Mouse (Mus musculus) gastrocnemius, postnatal 4 days (tissue): ENCODE data around the gene 3830417A13Rik. TPM values are rescaled to one million over a fixed set of nuclear protein-coding genes. Genes with fewer than 3 reads are reported as not detected.

Experiments
- DNase-seq, 2 experiments: peaks; one replicate each; pipeline ENCODE4 v3.0.0; 2021 to 2022; ENCODE audit warnings: low spot score in 2 of 2, mixed read lengths in 2 of 2
- long read RNA-seq, 2 experiments: library from polyadenylated mRNA; stranded (forward); transcript quantifications; one replicate each; pipeline ENCODE4 v2.0.0; 2021
- total RNA-seq, 2 experiments: library from RNA; stranded (reverse); gene quantifications; 2 replicates each; pipeline ENCODE4 v1.2.3; 2021

3830417A13Rik gene
- total RNA-seq, result not detected
- long read RNA-seq, experiment 1, result 0 reads
- long read RNA-seq, experiment 2, result 0 reads

- no peak for DNase-seq
Measured at GRCm38 (mm10) chrX:64173248-64173647, at the start of gene 3830417A13Rik. 3830417A13Rik (plus strand) TSS chrX:64173548.

- no peak for DNase-seq
Measured at GRCm38 (mm10) chrX:64152098-64152497, 21.2 kb upstream of the 3830417A13Rik start, which contains the start of gene Gm6760. Gm6760 (minus strand) TSS chrX:64152198.

- DNase-seq, result no peak
Measured at GRCm38 (mm10) chrX:64181246-64181645, 7.9 kb downstream of the 3830417A13Rik start.

Other genes starting within 250 kb of the 3830417A13Rik start
- not detected for gene Gm6760, start 21.4 kb upstream of the 3830417A13Rik start, total RNA-seq
- gene Slitrk4, start 103.4 kb downstream of the 3830417A13Rik start, total RNA-seq, result 1 to 10 TPM; 5.8 to 7.8 TPM